Mouse (Mus musculus) naive thymus-derived CD4-positive, alpha-beta T cell, adult 5 months (primary cell): ENCODE results near the gene Igf2. TPM values are rescaled to one million over a fixed set of nuclear protein-coding genes. Genes with fewer than 3 reads are reported as not detected.

Experiments
- polyA plus RNA-seq: library from polyadenylated mRNA; unstranded; fragments of 100-300 nt; shearing (Covaris generic); gene quantifications from one replicate; pipeline ENCODE4 v1.2.1, GENCODE M21; 2017

Igf2 gene
- not detected for polyA plus RNA-seq

GRCm38 (mm10) chr7:142666659-142667058 is at the start of gene Igf2:
TSS of gene Igf2 (minus strand) at chr7:142666816.

GRCm38 (mm10) chr7:142669751-142670625 is 3.4 kb upstream of the Igf2 start, which contains the start of gene Gm49394:
TSS of gene Gm49394 (minus strand) at chr7:142669942.

Other genes starting within 250 kb of the Igf2 start
- not detected for gene Syt8, start 232.0 kb downstream of the Igf2 start, polyA plus RNA-seq
- not detected for gene Tnni2, start 225.0 kb downstream of the Igf2 start, polyA plus RNA-seq
- gene Lsp1, start 206.0 kb downstream of the Igf2 start, polyA plus RNA-seq = 554 TPM
- gene Tnnt3, start 168.0 kb downstream of the Igf2 start, polyA plus RNA-seq = 2.3 TPM
- gene Mrpl23, start 134.1 kb downstream of the Igf2 start, polyA plus RNA-seq = 12.4 TPM
- not detected for gene Gm49394, start 3.1 kb upstream of the Igf2 start, polyA plus RNA-seq
- gene Ins2, start 76.6 kb upstream of the Igf2 start, polyA plus RNA-seq = not detected